Mouse (Mus musculus): ENCODE measurements around the gene Gm10188.

Gene Gm10188

GRCm38 (mm10) chr1:132229667-132230066 lies at the start of gene Gm10188:
TSS of gene Gm10188 (minus strand) at chr1:132229767.
- in situ Hi-C loops (cut with MboI; ENCODE audit: unreplicated experiment in 2 of 2), result loop anchor here in 1 of 2 experiments (10.0 kb wide), 2 partner anchors 65 to 125 kb away; no protein-coding TSS in a partner anchor

GRCm38 (mm10) chr1:132277124-132277523 lies 47.6 kb upstream of the Gm10188 start:
- in situ Hi-C loops (cut with MboI; ENCODE audit: unreplicated experiment in 2 of 2), result no loop called here

- in situ Hi-C loops (cut with MboI; ENCODE audit: unreplicated experiment in 2 of 2), result no loop called here
Measured at GRCm38 (mm10) chr1:132276694-132277093, 47.1 kb upstream of the Gm10188 start.

DNA sequence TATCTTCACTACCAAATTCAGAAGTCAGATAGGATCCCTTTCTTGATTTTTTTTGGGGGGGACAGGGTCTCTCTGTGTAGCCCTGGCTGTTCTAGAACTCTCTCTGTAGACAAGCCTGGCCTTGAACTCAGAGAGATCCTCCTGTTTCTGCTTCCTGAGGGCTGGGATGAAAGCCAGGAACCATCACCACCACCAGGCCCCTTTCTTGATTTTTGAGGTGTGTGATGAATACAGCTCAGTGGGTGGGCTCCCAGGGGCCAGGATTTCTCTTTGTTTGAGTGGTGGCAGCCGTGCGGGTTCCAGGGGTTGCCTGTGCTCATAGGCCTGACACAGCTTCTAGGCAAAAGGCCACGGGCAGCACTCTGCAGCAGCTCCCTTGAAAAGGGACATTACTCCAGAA lies 41.7 kb upstream of the Gm10188 start:
- in situ Hi-C loops (cut with MboI; ENCODE audit: unreplicated experiment in 2 of 2), result no loop called here

DNA sequence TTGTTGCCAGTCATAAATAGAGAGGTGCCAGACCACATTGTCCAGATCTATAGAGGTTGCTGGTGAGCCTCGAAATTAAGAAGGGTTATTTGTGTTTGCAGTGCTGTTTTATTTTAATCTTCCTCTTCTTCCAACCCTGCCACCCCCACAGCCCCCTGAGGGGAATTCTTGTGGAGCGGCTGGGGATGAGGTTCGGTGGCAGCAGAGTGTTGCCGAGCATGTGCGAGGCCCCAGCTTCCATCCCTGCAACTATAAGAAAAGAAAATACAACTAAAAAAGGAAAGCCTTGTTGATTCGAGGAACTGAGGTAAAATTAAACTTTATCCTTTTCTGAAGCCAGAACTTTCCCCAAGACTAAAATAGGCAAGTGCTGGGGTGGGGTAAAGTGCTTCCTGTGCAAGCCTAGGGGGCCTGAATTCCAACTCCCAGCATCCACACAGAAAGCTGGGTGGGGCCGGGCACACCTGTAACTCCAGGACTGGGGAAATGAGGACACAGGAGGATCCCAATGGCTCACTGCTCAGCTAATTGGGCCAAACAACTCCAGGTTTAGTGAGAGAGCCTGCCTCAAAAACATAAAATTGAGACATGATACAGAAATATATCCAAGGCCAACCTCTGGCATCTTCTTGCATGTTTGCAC lies 39.0 kb upstream of the Gm10188 start:
- in situ Hi-C loops (cut with MboI; ENCODE audit: unreplicated experiment in 2 of 2), result no loop called here

- in situ Hi-C loops (cut with MboI; ENCODE audit: unreplicated experiment in 2 of 2), result no loop called here
Measured at GRCm38 (mm10) chr1:132267959-132268358, 38.4 kb upstream of the Gm10188 start.

- in situ Hi-C loops (cut with MboI; ENCODE audit: unreplicated experiment in 2 of 2), result no loop called here
Measured at GRCm38 (mm10) chr1:132266791-132267557, 37.4 kb upstream of the Gm10188 start.

- in situ Hi-C loops (cut with MboI; ENCODE audit: unreplicated experiment in 2 of 2), result no loop called here
Measured at GRCm38 (mm10) chr1:132265936-132266335, 36.4 kb upstream of the Gm10188 start.

GRCm38 (mm10) chr1:132265211-132265859 lies 35.8 kb upstream of the Gm10188 start:
- in situ Hi-C loops (cut with MboI; ENCODE audit: unreplicated experiment in 2 of 2), result no loop called here

DNA sequence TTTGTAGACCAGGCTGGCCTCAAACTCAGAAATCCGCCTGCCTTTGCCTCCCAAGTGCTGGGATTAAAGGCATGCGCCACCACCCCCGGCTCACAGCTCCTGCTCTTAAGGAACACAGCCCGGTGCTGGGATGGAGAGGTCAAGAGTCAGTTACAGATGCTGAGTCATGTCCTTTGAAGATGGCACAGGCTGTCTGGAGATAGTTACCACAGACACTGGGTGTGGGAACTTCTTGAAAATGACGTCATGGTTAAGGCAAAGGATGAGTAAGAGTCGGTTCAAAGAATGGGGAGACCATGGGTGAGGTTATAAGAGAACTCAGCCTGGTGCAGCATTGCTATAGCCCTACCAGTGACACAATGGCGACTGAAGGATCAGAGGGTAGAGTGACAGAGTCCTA lies 35.0 kb upstream of the Gm10188 start:
- in situ Hi-C loops (cut with MboI; ENCODE audit: unreplicated experiment in 2 of 2), result no loop called here

DNA sequence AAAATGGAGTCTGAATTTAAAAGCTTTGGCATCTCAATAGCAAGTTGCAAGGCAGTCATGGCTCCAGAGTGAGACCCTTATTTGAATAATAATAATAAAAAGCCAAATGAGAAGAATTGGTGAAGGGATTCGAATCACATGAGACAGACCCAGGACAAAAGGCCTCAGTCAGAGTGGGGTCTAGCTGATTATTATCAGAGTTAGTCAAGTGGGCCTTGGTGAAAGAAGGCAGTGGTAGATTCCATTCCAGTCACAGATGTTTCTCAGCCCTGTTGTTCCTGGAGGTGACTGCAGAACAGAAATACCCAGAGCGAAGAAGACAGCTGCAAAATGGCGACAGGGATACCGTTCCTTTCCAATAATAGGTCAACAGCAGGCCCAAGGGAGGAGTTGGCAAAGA lies 34.1 kb upstream of the Gm10188 start:
- in situ Hi-C loops (cut with MboI; ENCODE audit: unreplicated experiment in 2 of 2), result no loop called here

DNA sequence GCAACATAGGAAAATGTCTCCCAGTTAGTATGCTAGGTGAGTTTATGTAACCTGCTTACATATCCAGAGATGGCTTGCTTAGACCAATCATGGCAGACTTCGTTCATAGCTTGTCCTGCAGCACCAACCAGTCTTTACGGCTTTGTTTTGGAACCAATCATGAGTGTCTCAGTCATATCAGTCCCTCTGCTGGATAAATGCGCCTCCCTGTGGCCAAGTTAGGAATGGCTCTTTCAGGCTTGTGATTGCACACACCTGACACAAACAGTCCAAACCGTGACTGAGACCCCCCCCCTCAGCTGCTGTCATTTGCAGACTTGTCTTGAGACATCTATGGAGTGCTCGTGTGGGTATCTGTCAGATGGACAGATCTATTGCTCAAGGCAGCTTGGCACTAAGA lies 31.5 kb upstream of the Gm10188 start:
- in situ Hi-C loops (cut with MboI; ENCODE audit: unreplicated experiment in 2 of 2), result no loop called here

GRCm38 (mm10) chr1:132260331-132260730 lies 30.8 kb upstream of the Gm10188 start:
- in situ Hi-C loops (cut with MboI; ENCODE audit: unreplicated experiment in 2 of 2), result no loop called here

DNA sequence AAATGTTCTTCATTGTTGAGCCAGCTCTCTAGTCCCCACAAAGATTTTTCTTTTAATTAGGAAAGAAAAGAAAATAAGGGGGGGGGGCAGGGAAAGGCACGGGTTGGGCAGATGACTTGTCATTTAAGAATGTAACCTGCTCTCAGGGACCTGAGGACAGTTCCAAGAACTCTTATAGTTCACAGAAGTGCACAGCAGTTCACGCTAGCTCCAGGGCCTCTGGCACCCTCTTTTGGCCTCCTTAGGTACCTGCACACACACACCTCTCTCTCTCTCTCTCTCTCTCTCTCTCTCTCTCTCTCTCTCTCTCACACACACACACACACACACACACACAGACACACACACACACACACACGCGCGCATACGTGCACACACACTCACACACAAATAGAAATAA lies 24.9 kb upstream of the Gm10188 start:
- in situ Hi-C loops (cut with MboI; ENCODE audit: unreplicated experiment in 2 of 2), result no loop called here

- in situ Hi-C loops (cut with MboI; ENCODE audit: unreplicated experiment in 2 of 2), result no loop called here
Measured at GRCm38 (mm10) chr1:132246641-132247040, 17.1 kb upstream of the Gm10188 start.

DNA sequence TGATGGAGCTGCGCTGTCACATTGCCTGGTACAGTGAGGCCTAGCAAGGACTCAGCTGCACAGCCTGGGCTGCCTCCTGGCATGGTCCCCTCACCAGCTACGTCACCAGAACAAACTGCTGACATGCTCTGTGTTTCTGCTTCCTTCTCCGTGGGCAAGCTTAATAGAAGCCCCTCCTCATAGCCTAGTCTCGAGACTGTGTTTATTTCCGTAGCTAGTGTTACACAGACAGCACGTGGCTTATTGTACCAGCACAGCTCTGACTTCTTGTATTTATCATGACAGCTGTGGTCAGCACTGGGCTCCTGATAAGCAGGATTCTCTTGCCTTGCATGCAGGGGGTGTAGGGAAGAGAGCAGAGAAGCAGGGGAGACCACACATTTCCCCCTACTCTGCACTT lies 16.6 kb upstream of the Gm10188 start:
- in situ Hi-C loops (cut with MboI; ENCODE audit: unreplicated experiment in 2 of 2), result no loop called here

DNA sequence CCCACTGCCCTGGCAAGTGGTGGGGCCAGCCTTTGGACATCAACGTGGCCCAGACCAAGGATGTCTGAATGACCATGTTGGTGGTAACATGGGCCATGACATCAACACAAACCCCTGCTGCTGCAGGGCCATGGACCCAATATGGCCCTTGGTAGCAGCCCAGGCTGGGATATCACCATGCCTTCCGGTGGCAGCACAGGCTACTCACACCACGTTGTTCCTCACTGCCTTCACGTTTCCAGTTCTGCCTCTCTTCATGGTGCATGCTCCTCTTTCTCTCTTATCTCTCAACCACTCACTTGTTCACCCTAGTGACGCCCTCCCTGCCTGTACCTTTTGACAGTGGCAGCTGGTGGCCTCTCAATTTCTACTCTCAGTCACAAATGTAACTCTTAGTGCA lies 15.4 kb upstream of the Gm10188 start:
- in situ Hi-C loops (cut with MboI; ENCODE audit: unreplicated experiment in 2 of 2), result no loop called here

DNA sequence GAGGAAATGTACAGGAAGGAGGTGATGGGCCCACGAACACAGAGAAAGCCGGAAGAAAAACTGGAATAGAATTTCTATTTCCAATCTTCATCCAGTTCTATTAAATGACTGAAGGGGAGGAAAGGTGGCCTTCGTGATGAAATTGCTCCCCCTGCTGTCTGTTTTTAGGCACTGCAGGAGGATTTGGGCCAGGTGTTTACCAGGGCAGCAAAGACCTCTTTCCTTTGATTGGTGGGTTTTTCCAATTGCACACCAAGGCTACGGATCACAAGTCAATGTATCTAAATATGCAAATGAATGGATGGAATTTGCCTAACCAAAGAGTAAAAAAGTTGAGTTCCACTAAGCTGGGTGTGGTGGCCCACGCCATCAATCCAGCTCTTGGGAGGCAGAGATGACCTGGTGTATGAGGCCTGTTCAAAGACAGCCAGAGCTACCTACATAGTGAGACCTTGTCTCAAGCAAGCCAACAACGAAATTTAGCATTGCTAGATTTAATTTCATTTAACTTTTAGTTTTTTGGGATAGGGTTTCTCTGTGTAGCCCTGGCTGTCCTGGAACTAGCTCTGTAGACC lies 8.1 kb upstream of the Gm10188 start:
- in situ Hi-C loops (cut with MboI; ENCODE audit: unreplicated experiment in 2 of 2), result loop anchor here (5.0 to 10.0 kb wide), 4 partner anchors 70 to 117 kb away; no protein-coding TSS in a partner anchor

- in situ Hi-C loops (cut with MboI; ENCODE audit: unreplicated experiment in 2 of 2), result loop anchor here (5.0 to 10.0 kb wide), 4 partner anchors 68 to 120 kb away; no protein-coding TSS in a partner anchor
Measured at GRCm38 (mm10) chr1:132234757-132235273, 5.2 kb upstream of the Gm10188 start.

GRCm38 (mm10) chr1:132233566-132233965 lies 4.0 kb upstream of the Gm10188 start:
- in situ Hi-C loops (cut with MboI; ENCODE audit: unreplicated experiment in 2 of 2), result loop anchor here in 1 of 2 experiments (10.0 kb wide), 2 partner anchors 69 to 121 kb away; no protein-coding TSS in a partner anchor

Data from v-Abl transformed pro-B cells (cell line).